ENCODE assay signal across 22 mouse cellular contexts in genomic region chr6:16764707-16765106, GRCm38 (mm10).
DNase-seq lines count a peak whose midpoint lies in the region; ATAC-seq lines count a peak whose summit lies in the region.
"Had no signal": no experiment of that assay in that cellular context is flagged by ENCODE, and none has a peak within 500 bp of the region (broad histone marks: within the 10 kb centered on the region; RNA-seq: fewer than 3 reads in every experiment).

No protein-coding gene starts in this region.

- no peak overlapping the region for H3K4me3 ChIP-seq in lung, embryonic 16.5 days (ENCODE audit: low read length)
- H3K4me3 ChIP-seq in intestine, embryonic 15.5 days (replicated peaks): no peak overlapping the region
- H3K4me3 ChIP-seq: gastrocnemius, adult 2 months; heart, embryonic 12.5 days; kidney, embryonic 15.5 days; liver, embryonic 12.5 days; midbrain, embryonic 13.5 days; myocyte; neural tube, embryonic 15.5 days had no signal

- H3K4me2 ChIP-seq in lung, embryonic 16.5 days (ENCODE audit: low read depth, low read length): no peak overlapping the region
- no peak overlapping the region for H3K4me2 ChIP-seq in intestine, embryonic 15.5 days (replicated peaks)
- H3K4me2 ChIP-seq: heart, embryonic 12.5 days; kidney, embryonic 15.5 days; liver, embryonic 12.5 days; midbrain, embryonic 13.5 days; neural tube, embryonic 15.5 days had no signal

- H3K9ac ChIP-seq in lung, embryonic 16.5 days (ENCODE audit: low read length): no peak overlapping the region
- H3K9ac ChIP-seq in intestine, embryonic 15.5 days: no peak overlapping the region
- H3K9ac ChIP-seq: forebrain, postnatal 0 days; heart, embryonic 12.5 days; kidney, embryonic 15.5 days; liver, embryonic 12.5 days; midbrain, embryonic 13.5 days; neural tube, embryonic 15.5 days had no signal

- no peaks in the 10 kb centered on the region for H3K9me3 ChIP-seq in lung, embryonic 16.5 days (ENCODE audit: control insufficient read depth, low read length)
- no peaks in the 10 kb centered on the region for H3K9me3 ChIP-seq in intestine, embryonic 15.5 days
- H3K9me3 ChIP-seq: G1E; heart, embryonic 12.5 days; kidney, embryonic 15.5 days; liver, embryonic 12.5 days; midbrain, embryonic 13.5 days; neural tube, embryonic 15.5 days had no signal

- no peaks in the 10 kb centered on the region for H3K36me3 ChIP-seq in lung, embryonic 16.5 days (ENCODE audit: control insufficient read depth, insufficient read depth, low read length)
- no peaks in the 10 kb centered on the region for H3K36me3 ChIP-seq in intestine, embryonic 15.5 days
- H3K36me3 ChIP-seq: G1E; heart, embryonic 12.5 days; kidney, embryonic 15.5 days; liver, embryonic 12.5 days; midbrain, embryonic 13.5 days; neural tube, embryonic 15.5 days had no signal

- no peak for DNase-seq in lung, postnatal 14 days
- peak; percentile 6 for DNase-seq in embryo, embryonic 9.5 days (ENCODE audit: extremely low spot score)
- DNase-seq in adrenal gland, adult (ENCODE audit: inconsistent age in 2 of 2, low spot score in 1 of 2): no peak
- no peak for DNase-seq in right cerebral cortex, postnatal 4 days
- DNase-seq: adrenal gland, adult 8-10 months; cerebellum, adult 2 months; forebrain, postnatal 0 days; gastrocnemius, adult 2 months; lung, postnatal 36 days; thymus, adult 2 months had no signal

- no peaks in the 10 kb centered on the region for H3K27me3 ChIP-seq in lung, embryonic 16.5 days (ENCODE audit: control insufficient read depth, insufficient read depth, low read depth, low read length)
- no peaks in the 10 kb centered on the region for H3K27me3 ChIP-seq in intestine, embryonic 15.5 days (replicated peaks)
- H3K27me3 ChIP-seq: heart, embryonic 12.5 days; kidney, embryonic 15.5 days; liver, embryonic 12.5 days; midbrain, embryonic 13.5 days; neural tube, embryonic 15.5 days had no signal

- ATAC-seq in lung, embryonic 16.5 days (ENCODE audit: low read depth): peak; percentile 83
- ATAC-seq in intestine, embryonic 15.5 days: peak; percentile 63; the same call in 1 of the 2 replicates
- ATAC-seq in megakaryocyte progenitor cell, adult 5-6 weeks (replicated peaks; ENCODE audit: poor library complexity): no peak
- ATAC-seq: CD4-positive, CD25-positive, alpha-beta regulatory T cell, adult 4 months; forebrain, postnatal 0 days; hindbrain, embryonic 16.5 days; liver, embryonic 12.5 days; midbrain, embryonic 13.5 days had no signal

- no peaks in the 10 kb centered on the region for H3K4me1 ChIP-seq in lung, embryonic 16.5 days (replicated peaks; ENCODE audit: control insufficient read depth, insufficient read depth, low read length)
- no peaks in the 10 kb centered on the region for H3K4me1 ChIP-seq in intestine, embryonic 15.5 days (replicated peaks)
- H3K4me1 ChIP-seq: heart, embryonic 12.5 days; kidney, embryonic 15.5 days; liver, embryonic 12.5 days; midbrain, embryonic 13.5 days; neural tube, embryonic 15.5 days had no signal

- WGBS in lung, embryonic 16.5 days: 21% methylated on average over 5 of the region's 5 CpGs
- 30% methylated on average over 5 of the region's 5 CpGs for WGBS in intestine, embryonic 15.5 days

- no peak overlapping the region for H3K27ac ChIP-seq in lung, embryonic 16.5 days (ENCODE audit: low read length)
- H3K27ac ChIP-seq in intestine, embryonic 15.5 days: no peak overlapping the region
- H3K27ac ChIP-seq: gastrocnemius, adult 2 months; kidney, embryonic 15.5 days; liver, embryonic 12.5 days; midbrain, embryonic 13.5 days; neural tube, embryonic 15.5 days had no signal
